Mouse (Mus musculus) small intestine, adult 2 months (tissue): ENCODE results near the gene Sidt2. TPM values are rescaled to one million over a fixed set of nuclear protein-coding genes. Genes with fewer than 3 reads are reported as not detected.
A peak's percentile ranks its signal among the peaks of the same experiment; 100 is the strongest.

ENCODE experiments used
- H3K27ac ChIP-seq: fragments of 200-500 bp; 2 replicates; pipeline ENCODE4 v1.5.1; 2012; ENCODE audit warnings: low read depth, low read length, control low read depth, inconsistent platforms; ENCODE audit not compliant: insufficient read depth
- H3K27me3 ChIP-seq: fragments of 200-500 bp; 2 replicates; pipeline ENCODE4 v1.6.1; 2012; ENCODE audit warnings: mild to moderate bottlenecking, moderate library complexity, low read length, inconsistent platforms; ENCODE audit not compliant: control insufficient read depth, insufficient read depth
- H3K36me3 ChIP-seq: fragments of 200-500 bp; 2 replicates; pipeline ENCODE4 v1.6.1; 2012; ENCODE audit warnings: mild to moderate bottlenecking, low read length, control low read depth, inconsistent platforms; ENCODE audit not compliant: control insufficient read depth, insufficient read depth
- H3K4me1 ChIP-seq: fragments of 200-500 bp; 2 replicates; pipeline ENCODE4 v1.6.1; 2012; ENCODE audit warnings: low read length, inconsistent platforms, mixed read lengths; ENCODE audit not compliant: control insufficient read depth, insufficient read depth, insufficient read length
- H3K4me3 ChIP-seq: fragments of 200-500 bp; 2 replicates; pipeline ENCODE4 v1.5.1; 2012; ENCODE audit warnings: low read depth, mild to moderate bottlenecking, control low read depth, inconsistent platforms, low read length, moderate library complexity
- CTCF ChIP-seq: fragments of 200-500 bp; IDR thresholded peaks from 2 replicates; pipeline ENCODE4 v1.5.1; 2012; ENCODE audit warnings: low read depth, mild to moderate bottlenecking, control low read depth, inconsistent platforms, low read length, moderate library complexity, mixed read lengths; ENCODE audit not compliant: insufficient replicate concordance, insufficient read length; ENCODE audit errors: extremely low read depth
- POLR2A ChIP-seq: fragments of 200-500 bp; IDR thresholded peaks from 2 replicates; pipeline ENCODE4 v1.6.1; 2012; ENCODE audit warnings: low read depth, mild to moderate bottlenecking, control low read depth, inconsistent platforms, low read length, moderate library complexity
- WGBS: fragments of 180-500 bp; shearing (Covaris S2); methylation state at CpG from one replicate; pipeline ENCODE4 v1.1.7; 2018; 5-methylcytosine and 5-hydroxymethylcytosine counted together
- polyA plus RNA-seq: library from polyadenylated mRNA; depleted of rRNA; stranded (reverse); fragments of >200 nt; gene quantifications from 2 replicates; pipeline ENCODE4 v1.2.3, GENCODE M21; 2012

Gene Sidt2
- polyA plus RNA-seq, 1 experiment = 348 TPM

DNA sequence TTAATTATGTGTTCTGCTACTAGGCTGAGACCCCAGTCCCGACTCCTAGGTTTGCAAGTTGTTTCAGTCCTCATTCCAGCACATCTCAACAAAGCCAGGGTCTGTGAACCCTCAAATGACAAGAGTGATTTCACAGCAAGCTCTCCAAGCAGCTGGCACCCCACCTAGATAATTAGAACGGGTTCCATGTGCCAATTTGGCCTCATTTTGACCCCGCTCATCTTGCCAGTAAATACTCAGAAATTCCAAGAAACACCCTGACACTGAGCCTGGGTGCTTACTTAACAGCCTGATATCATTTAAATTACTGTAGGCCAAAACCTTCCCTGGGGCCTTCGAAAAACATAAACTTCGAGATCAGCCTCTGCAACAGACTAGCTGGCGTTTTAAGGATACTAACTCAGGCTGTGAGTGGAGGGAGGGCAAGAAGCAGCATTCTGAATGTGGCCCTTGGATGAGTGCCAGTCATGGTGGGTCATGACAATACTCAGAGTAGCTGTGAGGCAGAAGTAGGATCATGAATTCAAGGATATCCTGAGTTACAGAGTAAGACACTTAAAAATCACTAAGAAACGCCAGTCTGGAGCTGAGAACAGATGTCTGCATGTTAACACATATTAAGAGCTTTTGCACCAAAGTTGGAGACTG, 3.1 kb upstream of the Sidt2 start:
- Histone ChIP-seq H3K36me3 (peaks cover 2% of the 10 kb centered on the region; the same call in 1 of the 2 replicates), H3K4me3 (no peak overlapping the region), H3K27me3 (no peaks in the 10 kb centered on the region), H3K27ac (no peak overlapping the region), H3K4me1 (peaks cover 4% of the 10 kb centered on the region; the same call in 1 of the 2 replicates)
- no peak for TF ChIP-seq CTCF
- no peak for TF ChIP-seq POLR2A
- 75% methylated on average over 7 of the region's 7 CpGs for WGBS

- Histone ChIP-seq H3K27ac (peak overlapping the region; percentile 87), H3K4me3 (peak overlapping the region; percentile 84), H3K4me1 (peaks cover 6% of the 10 kb centered on the region; the same call in 1 of the 2 replicates), H3K36me3 (peaks cover 29% of the 10 kb centered on the region), H3K27me3 (no peaks in the 10 kb centered on the region)
- under 1% methylated on average over 63 of the region's 63 CpGs for WGBS
- 0 out of 2 replicates have a peak, but pooled peaks have one; percentile 27 for TF ChIP-seq POLR2A
- no peak for TF ChIP-seq CTCF
These were observed 558 bp downstream of the Sidt2 start for GRCm38 (mm10) chr9:45954294-45955106.

- Histone ChIP-seq H3K36me3 (peaks cover 34% of the 10 kb centered on the region), H3K4me1 (peaks cover 6% of the 10 kb centered on the region; the same call in 1 of the 2 replicates), H3K4me3 (peak overlapping the region; percentile 84), H3K27ac (peak overlapping the region; percentile 87), H3K27me3 (no peaks in the 10 kb centered on the region)
- TF ChIP-seq POLR2A (no peak), CTCF (no peak)
- WGBS = 33% methylated on average over 13 of the region's 13 CpGs
These were observed 1.4 kb downstream of the Sidt2 start for GRCm38 (mm10) chr9:45953511-45954293.

GRCm38 (mm10) chr9:45952890-45953289, 2.2 kb downstream of the Sidt2 start:
- H3K4me3 ChIP-seq = peak overlapping the region; percentile 84
- TF ChIP-seq CTCF = no peak
- TF ChIP-seq POLR2A = no peak
- H3K27ac ChIP-seq = no peak overlapping the region
- H3K36me3 ChIP-seq = peaks cover 40% of the 10 kb centered on the region
- no peaks in the 10 kb centered on the region for H3K27me3 ChIP-seq
- WGBS = 89% methylated on average over 7 of the region's 7 CpGs
- peaks cover 6% of the 10 kb centered on the region; the same call in 1 of the 2 replicates for H3K4me1 ChIP-seq

- peaks cover 47% of the 10 kb centered on the region for H3K36me3 ChIP-seq
- no peaks in the 10 kb centered on the region for H3K27me3 ChIP-seq
- WGBS = 91% methylated on average over 4 of the region's 4 CpGs
- peaks cover 6% of the 10 kb centered on the region; the same call in 1 of the 2 replicates for H3K4me1 ChIP-seq
- no peak overlapping the region for H3K4me3 ChIP-seq
- H3K27ac ChIP-seq = no peak overlapping the region
- TF ChIP-seq CTCF = no peak
- no peak for TF ChIP-seq POLR2A
These were observed 3.0 kb downstream of the Sidt2 start for GRCm38 (mm10) chr9:45952057-45952456.

DNA sequence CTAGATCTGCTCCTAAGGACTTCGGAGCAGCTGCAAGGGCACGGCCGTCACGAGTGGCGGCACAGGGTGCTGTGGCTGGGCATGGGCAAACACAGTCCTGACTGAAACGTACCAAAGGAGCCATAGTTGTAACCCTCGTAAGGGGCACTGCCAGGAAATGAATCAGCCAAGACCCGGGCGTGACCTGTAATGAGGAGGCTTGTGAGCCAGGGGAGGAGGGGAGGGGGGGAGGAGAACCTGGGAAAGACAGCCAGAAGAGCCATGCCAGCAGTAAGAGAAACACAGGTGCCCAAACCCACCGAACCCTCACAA, 8.2 kb downstream of the Sidt2 start:
- peaks cover 4% of the 10 kb centered on the region; the same call in 1 of the 2 replicates for H3K4me1 ChIP-seq
- no peak overlapping the region for H3K27ac ChIP-seq
- H3K27me3 ChIP-seq = no peaks in the 10 kb centered on the region
- no peak overlapping the region for H3K4me3 ChIP-seq
- 81% methylated on average over 10 of the region's 10 CpGs for WGBS
- peaks cover 86% of the 10 kb centered on the region for H3K36me3 ChIP-seq
- no peak for TF ChIP-seq CTCF
- TF ChIP-seq POLR2A = no peak
